Mouse (Mus musculus) forebrain, embryonic 12.5 days (tissue): Measurements from ENCODE around the gene Anapc11. TPM values are rescaled to one million over a fixed set of nuclear protein-coding genes. Genes with fewer than 3 reads are reported as not detected.

Source experiments
- ATAC-seq: fragments of 200-750 bp; cut with Nextera tagmentation; 2 replicates; pipeline ENCODE4 v1.8.0; 2017; ENCODE audit warnings: moderate TSS enrichment; ENCODE audit not compliant: low FRiP score
- H3K27ac ChIP-seq: fragments of 300-500 bp; sonication (generic); 2 replicates; pipeline ENCODE4 v1.5.1; 2016; ENCODE audit warnings: mild to moderate bottlenecking
- H3K27me3 ChIP-seq: fragments of 300-500 bp; sonication (generic); 2 replicates; pipeline ENCODE4 v1.6.1; 2016; ENCODE audit warnings: mild to moderate bottlenecking
- H3K36me3 ChIP-seq: fragments of 300-500 bp; sonication (generic); replicated peaks from 2 replicates; pipeline ENCODE4 v1.6.1; 2016; ENCODE audit warnings: mild to moderate bottlenecking
- H3K4me1 ChIP-seq: fragments of 300-500 bp; sonication (generic); 2 replicates; pipeline ENCODE4 v1.6.1; 2016
- H3K4me2 ChIP-seq: fragments of 300-500 bp; sonication (generic); 2 replicates; pipeline ENCODE4 v1.6.1; 2016; ENCODE audit warnings: mild to moderate bottlenecking, moderate library complexity
- H3K4me3 ChIP-seq: fragments of 300-500 bp; sonication (generic); replicated peaks from 2 replicates; pipeline ENCODE4 v1.5.1; 2016; ENCODE audit warnings: mild to moderate bottlenecking
- H3K9ac ChIP-seq: fragments of 300-500 bp; sonication (generic); 2 replicates; pipeline ENCODE4 v1.6.1; 2016; ENCODE audit warnings: mild to moderate bottlenecking
- H3K9me3 ChIP-seq: fragments of 300-500 bp; sonication (generic); 2 replicates; pipeline ENCODE4 v1.6.1; 2016
- WGBS: fragments of 180-500 bp; shearing (Covaris S2); methylation state at CpG from one replicate; pipeline ENCODE4 v1.1.7; 2016; 5-methylcytosine and 5-hydroxymethylcytosine counted together
- polyA plus RNA-seq: library from polyadenylated mRNA; unstranded; fragments of >200 nt; fragmentation: Nextera tagmentation; extraction: Ambion mirVana; gene quantifications from 2 replicates; pipeline ENCODE4 v1.2.1, GENCODE M21; 2016

Gene Anapc11
- polyA plus RNA-seq, 1 experiment from 2014 or later: 186 TPM

DNA sequence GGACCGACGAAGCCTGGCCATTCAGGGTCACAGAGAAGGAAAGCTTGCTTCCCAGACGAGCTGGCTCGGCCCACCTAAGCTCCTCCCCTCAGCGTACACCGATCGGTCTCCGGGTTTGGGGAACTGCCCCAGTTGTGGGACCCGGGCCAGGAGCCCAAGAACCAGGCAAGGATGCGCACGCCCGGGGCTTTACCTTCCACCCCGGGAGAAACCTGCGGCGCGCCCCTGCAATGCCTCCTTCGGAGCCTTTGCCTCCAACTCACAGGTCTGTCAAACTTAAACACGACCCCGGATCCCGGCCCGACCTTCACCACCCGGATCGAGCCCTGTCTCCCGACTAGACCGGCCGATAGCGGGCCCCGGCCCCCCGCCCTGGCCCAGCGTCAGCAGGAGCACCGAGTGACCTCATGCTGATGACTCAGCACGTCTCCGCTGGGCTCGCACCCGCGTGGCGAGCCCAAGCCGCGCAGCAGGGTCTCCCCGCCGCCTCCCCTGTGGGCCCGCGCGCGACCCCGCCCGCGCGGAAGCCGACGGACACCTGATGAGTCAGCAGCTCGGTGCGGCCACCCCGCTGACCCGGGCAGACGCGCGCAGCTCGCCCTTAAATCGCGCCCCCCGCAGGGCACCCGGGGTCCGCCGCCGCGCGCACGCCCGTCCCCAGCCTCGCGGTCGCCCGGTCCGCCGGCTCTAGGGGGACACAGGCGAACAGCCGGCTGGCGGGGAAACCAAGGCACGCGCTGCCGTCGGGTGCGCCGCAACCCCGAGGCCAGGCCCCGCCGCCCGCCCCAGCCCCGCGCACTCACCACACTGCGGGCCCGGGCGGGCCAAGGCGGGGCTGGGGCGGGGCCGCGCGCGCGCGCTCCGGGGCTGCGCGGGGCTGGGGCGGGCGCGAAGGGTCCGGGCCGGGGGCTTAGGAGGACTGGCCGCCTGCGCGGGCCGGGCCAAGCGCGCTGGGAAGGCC, 34.6 kb downstream of the Anapc11 start:
- H3K4me2 ChIP-seq: peak overlapping the region; percentile 92
- H3K4me1 ChIP-seq: peaks cover 41% of the 10 kb centered on the region
- peak; percentile 88 for ATAC-seq
- H3K27me3 ChIP-seq: no peaks in the 10 kb centered on the region
- under 1% methylated on average over 108 of the region's 116 CpGs for WGBS
- peak overlapping the region; percentile 91 for H3K9ac ChIP-seq
- H3K9me3 ChIP-seq: no peaks in the 10 kb centered on the region
- peaks cover 13% of the 10 kb centered on the region for H3K36me3 ChIP-seq
- peak overlapping the region; percentile 90 for H3K27ac ChIP-seq
- peak overlapping the region; percentile 98 for H3K4me3 ChIP-seq

DNA sequence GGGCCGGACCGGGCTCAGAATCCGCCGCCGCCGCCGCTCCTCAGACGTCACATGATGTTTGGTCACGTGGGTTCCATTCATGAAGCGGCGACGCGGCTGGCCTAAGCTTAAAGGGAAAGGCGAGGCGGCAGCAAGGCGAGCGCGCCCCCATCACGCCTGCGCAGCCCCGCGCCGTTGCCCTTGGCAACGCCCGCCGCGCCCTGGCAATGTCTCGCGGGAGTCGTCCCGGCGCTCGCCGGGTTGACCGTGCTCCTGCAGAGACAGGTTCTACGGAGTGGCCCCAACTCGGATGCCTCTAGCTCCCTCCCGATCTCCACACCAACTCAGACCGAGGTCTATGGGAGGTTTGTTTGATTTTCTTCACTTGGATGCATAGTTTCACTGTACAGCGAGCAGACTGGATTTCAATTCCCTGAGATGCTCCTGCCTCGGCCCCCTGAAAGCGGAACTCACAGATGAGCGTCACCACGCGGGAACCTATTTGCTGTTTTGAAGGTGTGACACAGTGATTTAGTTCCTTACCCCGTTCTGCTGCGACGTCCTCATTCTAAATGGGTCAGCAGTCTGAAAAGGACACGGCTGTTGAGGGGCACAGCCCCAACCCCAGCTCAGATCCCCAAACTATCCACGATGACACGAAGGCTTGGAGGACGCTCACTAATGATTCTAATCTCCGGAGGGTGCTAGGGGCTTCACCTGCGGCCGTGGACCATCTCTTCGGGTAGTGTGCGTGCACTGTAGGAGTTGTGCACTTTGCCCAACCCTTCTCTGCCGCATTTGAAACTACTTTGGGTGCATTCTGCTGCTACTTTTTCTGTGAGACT, 35.5 kb downstream of the Anapc11 start, which contains the start of gene Mafg:
TSS of gene Mafg (minus strand) at position 81 of the 824 bp plus-strand sequence.
- Histone ChIP-seq H3K4me1 (peaks cover 41% of the 10 kb centered on the region), H3K36me3 (peaks cover 10% of the 10 kb centered on the region), H3K4me2 (peak within 1 kb of the TSS; percentile 92), H3K27me3 (no peaks in the 10 kb centered on the region), H3K4me3 (peak within 1 kb of the TSS; percentile 98), H3K9ac (peak within 1 kb of the TSS; percentile 91), H3K27ac (peak within 1 kb of the TSS; percentile 90), H3K9me3 (no peaks in the 10 kb centered on the region)
- ATAC-seq: peak; percentile 94
- WGBS: 12% methylated on average over 58 of the region's 58 CpGs

DNA sequence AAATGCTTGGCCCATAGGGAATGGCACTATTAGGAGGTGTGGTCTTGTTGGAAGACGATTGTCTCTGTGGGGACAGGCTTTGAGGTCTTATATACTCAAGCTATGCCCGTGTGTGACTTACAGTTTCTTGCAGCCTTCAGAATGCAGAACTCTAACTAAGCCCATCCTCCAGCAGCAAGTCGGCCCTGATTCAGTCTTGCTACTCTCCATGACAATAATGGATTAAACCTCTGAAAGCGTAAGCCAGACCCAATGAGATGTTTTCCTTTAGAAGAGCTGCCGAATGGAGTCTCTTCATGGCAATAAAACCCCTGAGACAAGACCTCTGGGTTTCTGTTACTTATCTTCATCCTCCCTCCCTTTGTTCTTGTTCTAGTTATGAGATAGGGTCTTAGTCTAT, 36.6 kb downstream of the Anapc11 start:
- H3K9ac ChIP-seq: no peak overlapping the region
- H3K4me1 ChIP-seq: peaks cover 34% of the 10 kb centered on the region
- H3K36me3 ChIP-seq: no peaks in the 10 kb centered on the region; the same call in 1 of the 2 replicates
- no peak overlapping the region for H3K27ac ChIP-seq
- ATAC-seq: no peak
- H3K4me2 ChIP-seq: no peak overlapping the region
- no peaks in the 10 kb centered on the region for H3K9me3 ChIP-seq
- no peaks in the 10 kb centered on the region for H3K27me3 ChIP-seq
- no peak overlapping the region for H3K4me3 ChIP-seq
- 78% methylated on average over 5 of the region's 5 CpGs for WGBS

DNA sequence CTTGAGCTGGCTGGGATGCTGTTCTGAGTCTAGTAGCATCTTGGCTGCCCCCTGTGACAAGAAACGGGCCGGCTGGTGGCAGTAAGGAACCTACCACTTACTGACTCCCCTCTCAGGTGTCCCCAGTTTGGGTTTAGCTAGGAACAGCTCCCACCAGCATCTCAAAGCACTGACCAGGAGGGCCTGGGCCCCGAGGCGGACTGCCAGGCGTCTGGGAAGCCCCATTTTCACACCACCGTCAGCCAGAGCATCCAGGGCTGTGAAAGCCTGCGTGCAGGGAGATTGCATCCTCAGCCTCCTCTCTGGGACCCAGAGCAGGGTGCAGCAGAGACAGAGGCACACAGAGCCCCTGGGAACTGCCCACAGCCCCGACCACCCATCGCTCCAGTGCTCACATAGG, 43.0 kb downstream of the Anapc11 start:
- peaks cover 21% of the 10 kb centered on the region for H3K27me3 ChIP-seq
- 77% methylated on average over 9 of the region's 9 CpGs for WGBS
- H3K4me3 ChIP-seq: no peak overlapping the region; the same call in 1 of the 2 replicates
- H3K9me3 ChIP-seq: no peaks in the 10 kb centered on the region
- H3K9ac ChIP-seq: peak overlapping the region; percentile 12; the same call in 1 of the 2 replicates
- H3K4me1 ChIP-seq: peaks cover 14% of the 10 kb centered on the region
- no peak overlapping the region for H3K4me2 ChIP-seq
- H3K27ac ChIP-seq: no peak overlapping the region
- ATAC-seq: no peak
- H3K36me3 ChIP-seq: no peaks in the 10 kb centered on the region

DNA sequence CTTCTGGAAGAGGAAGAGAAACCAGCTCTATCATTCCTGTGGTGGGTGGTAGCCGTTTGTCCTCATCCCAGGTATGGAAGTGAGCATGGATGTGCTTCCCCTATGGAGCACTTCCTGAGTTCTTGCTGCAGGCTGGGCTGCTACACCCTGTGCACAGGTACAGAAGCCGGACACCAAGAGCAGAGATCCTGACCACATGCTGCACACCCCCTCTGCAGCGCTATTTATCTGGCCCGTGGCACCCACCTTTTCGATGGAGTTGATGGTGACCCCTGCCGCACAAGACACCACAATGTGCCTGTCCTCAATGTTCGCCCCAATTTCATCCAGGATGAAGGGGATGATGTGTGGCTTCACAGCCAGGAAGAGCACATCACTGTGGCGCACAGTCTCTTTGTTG, 43.6 kb downstream of the Anapc11 start:
- Histone ChIP-seq H3K9me3 (no peaks in the 10 kb centered on the region), H3K4me2 (no peak overlapping the region), H3K4me3 (no peak overlapping the region), H3K4me1 (peaks cover 14% of the 10 kb centered on the region), H3K9ac (no peak overlapping the region), H3K36me3 (no peaks in the 10 kb centered on the region), H3K27ac (no peak overlapping the region), H3K27me3 (peaks cover 27% of the 10 kb centered on the region)
- ATAC-seq: no peak
- WGBS: 88% methylated on average over 8 of the region's 8 CpGs

DNA sequence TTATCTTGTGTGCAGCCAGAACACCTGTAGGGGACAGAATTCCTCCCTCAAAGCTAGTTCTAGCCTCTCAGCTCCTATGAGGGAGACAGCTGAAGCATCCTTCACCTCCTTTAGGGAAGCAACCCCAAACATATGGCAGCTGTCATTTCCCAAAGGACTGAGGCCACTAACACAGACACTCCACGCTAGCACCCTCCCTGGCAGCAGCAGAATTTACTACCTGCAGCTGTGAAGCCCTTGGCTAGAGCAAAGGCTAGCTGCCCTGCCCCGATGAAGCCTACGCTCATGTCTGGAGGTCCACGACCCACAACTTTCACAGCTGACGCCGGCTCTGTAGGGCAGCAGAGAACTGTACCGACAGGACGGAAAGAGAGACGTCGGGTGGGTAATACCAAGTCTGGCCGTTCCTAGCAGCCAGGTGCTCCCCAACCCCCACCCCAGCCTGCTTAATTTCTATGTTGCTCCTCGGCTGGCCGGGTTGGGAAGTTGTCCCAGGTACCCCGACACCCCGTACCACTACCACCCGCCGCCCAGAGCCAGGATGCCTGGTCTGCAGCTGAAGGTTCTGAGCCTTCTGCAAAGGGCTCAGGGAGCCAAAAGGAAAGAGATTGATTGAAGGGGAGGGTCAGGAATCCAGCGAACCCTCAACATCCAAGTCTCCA, 44.8 kb downstream of the Anapc11 start:
- Histone ChIP-seq H3K27ac (no peak overlapping the region), H3K36me3 (no peaks in the 10 kb centered on the region)
- WGBS: 2% methylated on average over 18 of the region's 18 CpGs

DNA sequence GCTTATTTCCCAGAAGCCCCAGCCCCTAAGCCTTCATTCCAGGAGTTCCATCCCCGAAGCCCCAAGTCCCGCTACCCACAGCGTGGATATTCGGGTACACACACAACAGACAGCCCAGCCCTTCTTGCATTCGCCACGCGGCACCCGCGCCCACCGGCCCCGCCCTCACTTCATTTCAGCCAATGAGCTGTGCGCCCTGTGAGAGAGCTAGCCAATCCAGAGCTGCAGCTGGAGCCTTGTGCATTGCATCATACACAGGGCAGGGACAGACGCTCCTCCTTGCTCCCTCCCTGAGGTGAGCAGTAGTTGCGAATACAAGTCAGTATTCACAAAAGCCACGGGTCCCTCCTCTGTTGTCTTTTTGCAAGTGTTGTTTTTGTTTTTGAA, 45.4 kb downstream of the Anapc11 start, which contains the start of gene Pycr1:
TSS of gene Pycr1 (minus strand) at position 169 of the 387 bp plus-strand sequence.
- Histone ChIP-seq H3K36me3 (no peaks in the 10 kb centered on the region), H3K9me3 (no peaks in the 10 kb centered on the region), H3K4me2 (peak within 1 kb of the TSS; percentile 90), H3K27me3 (peaks cover 40% of the 10 kb centered on the region), H3K4me3 (peak within 1 kb of the TSS; percentile 49), H3K27ac (0 out of 2 replicates have a peak within 1 kb of the TSS, but pooled peaks have one; percentile 2), H3K9ac (peak within 1 kb of the TSS; percentile 66), H3K4me1 (peaks cover 23% of the 10 kb centered on the region)
- WGBS: 0% methylated on average over 15 of the region's 15 CpGs
- peak; percentile 99 for ATAC-seq

More for the DNA sequence above, 44.8 kb downstream of the Anapc11 start:
- Histone ChIP-seq H3K9me3 (no peaks in the 10 kb centered on the region), H3K4me3 (peak overlapping the region; percentile 49), H3K27me3 (peaks cover 38% of the 10 kb centered on the region), H3K9ac (peak overlapping the region; percentile 66), H3K4me2 (peak overlapping the region; percentile 90), H3K4me1 (peaks cover 20% of the 10 kb centered on the region)
- peak; percentile 52 for ATAC-seq

DNA sequence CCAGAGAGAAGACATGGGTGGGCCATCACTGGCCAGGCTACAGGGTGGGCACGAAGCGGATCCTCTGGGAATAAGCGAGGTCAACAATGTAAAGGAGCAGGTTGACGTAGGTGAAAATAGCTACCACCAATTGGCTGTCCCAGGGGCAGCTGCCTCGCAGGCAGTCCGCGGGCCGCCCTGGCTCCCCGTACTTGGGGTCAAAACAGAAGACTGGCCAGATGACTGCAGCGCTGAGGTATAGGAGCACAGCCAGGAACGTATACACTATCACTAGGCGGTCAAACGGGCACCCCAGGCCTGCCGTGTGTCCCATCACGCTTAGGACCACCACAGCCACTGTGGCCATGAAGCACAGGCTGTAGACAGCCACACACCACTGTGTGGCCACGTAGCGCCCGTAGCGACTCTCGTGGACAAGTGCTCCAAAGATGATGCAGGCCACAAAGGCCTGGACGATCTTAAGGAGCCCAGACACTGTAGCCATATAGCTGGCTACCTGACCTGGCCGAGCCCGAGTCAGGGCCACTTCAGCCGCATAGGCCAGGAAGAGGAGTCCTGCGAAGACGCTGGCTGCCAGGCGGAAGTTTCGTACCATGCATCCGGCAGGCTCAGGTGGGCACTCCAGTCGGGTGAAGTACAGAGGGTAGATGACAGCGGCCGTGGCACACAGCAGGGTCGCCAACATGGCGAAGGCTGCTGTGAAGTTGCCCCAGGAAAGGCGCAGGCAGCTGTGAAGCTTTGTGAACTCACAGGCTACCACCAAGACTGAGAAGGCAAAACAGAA, 49.0 kb downstream of the Anapc11 start:
- no peak overlapping the region for H3K4me3 ChIP-seq
- no peak overlapping the region for H3K27ac ChIP-seq
- H3K9me3 ChIP-seq: no peaks in the 10 kb centered on the region
- whole genome bisulfite sequencing: 82% methylated on average over 35 of the region's 35 CpGs
- H3K4me2 ChIP-seq: no peak overlapping the region
- peaks cover 36% of the 10 kb centered on the region for H3K27me3 ChIP-seq
- ATAC-seq: no peak
- H3K36me3 ChIP-seq: no peaks in the 10 kb centered on the region
- H3K4me1 ChIP-seq: peaks cover 20% of the 10 kb centered on the region
- no peak overlapping the region for H3K9ac ChIP-seq

DNA sequence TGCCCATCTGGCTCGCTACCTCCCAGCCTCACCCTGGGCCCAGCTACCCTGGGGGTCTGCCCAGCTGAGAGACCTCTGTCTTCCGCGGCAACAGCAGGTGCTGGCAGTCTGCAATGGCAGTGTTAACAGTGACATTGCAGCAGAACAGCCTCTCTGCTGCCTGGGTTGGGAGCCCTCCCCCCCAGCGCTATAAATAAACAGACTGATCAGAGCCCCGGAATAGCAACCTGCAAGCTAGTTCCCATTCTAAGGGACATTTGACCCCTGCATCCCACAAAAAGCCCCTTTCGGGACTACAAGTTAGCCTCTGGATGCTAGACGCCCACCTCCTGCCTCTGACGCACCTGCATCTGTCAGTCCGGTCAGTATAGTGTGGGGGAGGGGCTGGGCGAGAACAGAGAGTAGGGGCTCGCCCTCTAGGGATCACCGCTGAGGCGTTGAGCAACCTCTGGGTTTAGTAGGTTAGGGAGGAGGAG, 49.8 kb downstream of the Anapc11 start, which contains the start of gene Myadml2:
TSS of gene Myadml2 (minus strand) at position 158 of the 476 bp plus-strand sequence.
- no peaks in the 10 kb centered on the region for H3K36me3 ChIP-seq
- peaks cover 28% of the 10 kb centered on the region for H3K27me3 ChIP-seq
- no peak within 1 kb of the TSS for H3K4me3 ChIP-seq
- no peak for ATAC-seq
- H3K9ac ChIP-seq: no peak within 1 kb of the TSS
- whole genome bisulfite sequencing: 6% methylated on average over 13 of the region's 13 CpGs
- H3K27ac ChIP-seq: no peak within 1 kb of the TSS
- no peaks in the 10 kb centered on the region for H3K9me3 ChIP-seq
- H3K4me1 ChIP-seq: peaks cover 12% of the 10 kb centered on the region
- peak within 1 kb of the TSS; percentile 35 for H3K4me2 ChIP-seq

DNA sequence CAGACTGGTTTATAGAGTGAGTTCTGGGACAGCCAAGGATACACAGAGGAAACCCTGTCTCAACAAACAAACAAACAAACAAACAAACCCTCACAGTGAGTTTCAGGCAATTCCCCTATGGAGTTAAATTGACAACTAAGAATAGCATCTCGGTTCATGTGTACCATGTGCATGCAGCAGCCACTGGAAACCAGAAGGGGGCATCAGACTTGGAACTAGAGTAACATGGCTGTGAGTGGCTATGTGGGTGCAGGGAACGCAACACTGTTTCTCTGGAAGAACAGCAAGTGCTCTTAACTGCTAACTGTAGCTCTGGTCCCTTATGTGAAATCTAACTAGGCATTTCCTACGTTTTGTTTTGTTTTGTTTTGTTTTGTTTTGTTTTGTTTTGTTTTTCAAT, 53.7 kb downstream of the Anapc11 start:
- Histone ChIP-seq H3K9me3 (no peaks in the 10 kb centered on the region), H3K4me2 (no peak overlapping the region)
- 69% methylated on average over 3 of the region's 3 CpGs for WGBS

DNA sequence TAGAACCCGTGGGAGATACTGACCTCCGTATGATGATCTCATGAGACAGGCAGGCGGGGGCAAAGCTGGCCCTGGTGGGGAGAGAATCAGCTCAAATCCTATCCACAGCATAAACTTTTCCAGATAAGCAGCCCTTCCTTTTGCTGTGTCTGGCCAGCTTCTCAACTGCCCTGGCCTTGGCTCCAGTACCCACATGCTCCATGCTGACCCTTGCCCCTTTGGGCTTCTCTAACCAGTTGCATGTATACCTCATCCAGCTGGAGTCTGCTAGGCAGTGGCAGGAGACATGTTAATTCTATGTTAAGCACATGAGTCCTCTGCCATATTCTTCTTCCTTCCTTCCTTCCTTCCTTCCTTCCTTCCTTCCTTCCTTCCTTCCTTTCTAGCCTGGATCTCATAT, 56.5 kb downstream of the Anapc11 start:
- no peak for ATAC-seq
- H3K9ac ChIP-seq: no peak overlapping the region
- no peak overlapping the region for H3K4me2 ChIP-seq
- no peaks in the 10 kb centered on the region for H3K36me3 ChIP-seq
- no peak overlapping the region for H3K4me3 ChIP-seq
- H3K4me1 ChIP-seq: peaks cover 7% of the 10 kb centered on the region
- 75% methylated on average over 3 of the region's 3 CpGs for WGBS
- peaks cover 61% of the 10 kb centered on the region for H3K27me3 ChIP-seq
- no peak overlapping the region for H3K27ac ChIP-seq
- H3K9me3 ChIP-seq: no peaks in the 10 kb centered on the region

More for the DNA sequence above, 53.7 kb downstream of the Anapc11 start:
- H3K4me3 ChIP-seq: no peak overlapping the region
- H3K9ac ChIP-seq: no peak overlapping the region
- no peak overlapping the region for H3K27ac ChIP-seq
- H3K36me3 ChIP-seq: no peaks in the 10 kb centered on the region
- H3K4me1 ChIP-seq: peaks cover 9% of the 10 kb centered on the region
- ATAC-seq: no peak
- peaks cover 44% of the 10 kb centered on the region for H3K27me3 ChIP-seq
